Mouse (Mus musculus) cerebral cortex, adult 2 months (tissue): ENCODE results near the gene Sord.

Experiments
- WGBS: fragments of 180-500 bp; shearing (Covaris S2); methylation state at CpG from one replicate; pipeline ENCODE4 v1.1.7; 2018; 5-methylcytosine and 5-hydroxymethylcytosine counted together

Sord gene

DNA sequence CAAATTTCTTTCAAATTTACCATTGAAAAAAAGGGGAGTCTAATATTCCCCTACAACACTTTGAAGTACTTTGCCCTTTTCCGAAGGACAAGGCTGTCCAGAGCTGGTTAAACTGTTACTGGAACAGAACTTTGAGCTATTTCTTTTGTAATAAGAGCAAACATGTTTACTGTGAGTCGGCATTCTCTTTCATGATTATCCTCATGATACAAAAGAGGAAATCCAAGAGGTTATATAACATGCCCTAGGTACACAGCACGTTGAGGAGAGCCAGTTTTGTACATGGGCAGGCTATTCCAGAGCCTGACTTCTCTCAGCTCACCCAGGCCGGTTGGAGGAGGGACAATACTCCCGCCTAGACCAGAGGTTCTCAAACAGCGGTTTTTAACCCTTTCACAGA is 7.4 kb downstream of the Sord start:
- WGBS, result 67% methylated on average over 6 of the region's 6 CpGs

DNA sequence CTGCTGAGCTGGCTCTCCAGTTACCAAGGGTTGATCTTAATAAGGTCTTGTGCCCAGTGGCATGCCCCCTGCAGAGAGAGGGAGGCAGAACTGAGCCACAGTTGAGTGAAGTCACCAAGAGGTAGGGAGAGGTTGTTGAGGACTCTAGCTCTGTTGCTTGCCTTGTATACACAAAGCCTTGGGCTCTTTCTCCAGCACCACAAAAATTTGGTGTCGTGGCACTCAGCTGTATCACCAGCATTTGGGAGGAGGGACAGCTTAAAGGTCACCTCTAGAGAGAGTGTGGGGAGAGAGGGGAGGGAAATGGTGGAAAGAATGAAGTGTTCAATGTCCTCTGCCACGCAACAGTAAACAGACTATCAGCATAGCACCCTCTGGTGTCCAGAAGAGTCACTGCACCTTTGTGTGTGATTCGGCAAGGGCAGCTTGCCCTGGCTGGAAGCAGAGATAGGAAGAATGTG is 9.2 kb downstream of the Sord start:
- WGBS, result 8% methylated on average over 3 of the region's 3 CpGs

DNA sequence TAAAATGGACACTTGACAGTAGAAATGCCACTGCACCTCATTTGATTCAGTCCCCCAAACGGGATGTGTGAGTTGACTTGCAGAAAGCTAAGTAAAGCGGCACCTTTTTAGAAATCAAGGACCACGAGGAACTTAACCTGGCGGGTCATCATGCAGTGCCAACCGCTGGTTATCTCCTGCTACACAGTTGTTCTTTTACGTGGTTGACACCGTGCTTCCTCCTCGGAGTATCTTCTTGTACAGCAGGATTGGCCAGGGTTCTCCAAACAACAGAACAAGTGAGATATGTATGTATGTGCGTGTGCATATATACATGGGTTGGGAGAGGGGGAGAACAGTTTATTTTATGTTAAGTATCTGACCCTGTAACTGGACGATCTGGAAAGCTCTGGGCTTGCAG is 13.2 kb downstream of the Sord start:
- 91% methylated on average over 10 of the region's 10 CpGs for WGBS

- WGBS, result 61% methylated on average over 5 of the region's 5 CpGs
Observed at GRCm38 (mm10) chr2:122255997-122256396, 21.4 kb downstream of the Sord start.

GRCm38 (mm10) chr2:122260729-122261128 is 26.2 kb downstream of the Sord start:
- 90% methylated on average over 5 of the region's 5 CpGs for WGBS

- 74% methylated on average over 3 of the region's 3 CpGs for WGBS
Observed at GRCm38 (mm10) chr2:122264690-122265089, 30.1 kb downstream of the Sord start.

DNA sequence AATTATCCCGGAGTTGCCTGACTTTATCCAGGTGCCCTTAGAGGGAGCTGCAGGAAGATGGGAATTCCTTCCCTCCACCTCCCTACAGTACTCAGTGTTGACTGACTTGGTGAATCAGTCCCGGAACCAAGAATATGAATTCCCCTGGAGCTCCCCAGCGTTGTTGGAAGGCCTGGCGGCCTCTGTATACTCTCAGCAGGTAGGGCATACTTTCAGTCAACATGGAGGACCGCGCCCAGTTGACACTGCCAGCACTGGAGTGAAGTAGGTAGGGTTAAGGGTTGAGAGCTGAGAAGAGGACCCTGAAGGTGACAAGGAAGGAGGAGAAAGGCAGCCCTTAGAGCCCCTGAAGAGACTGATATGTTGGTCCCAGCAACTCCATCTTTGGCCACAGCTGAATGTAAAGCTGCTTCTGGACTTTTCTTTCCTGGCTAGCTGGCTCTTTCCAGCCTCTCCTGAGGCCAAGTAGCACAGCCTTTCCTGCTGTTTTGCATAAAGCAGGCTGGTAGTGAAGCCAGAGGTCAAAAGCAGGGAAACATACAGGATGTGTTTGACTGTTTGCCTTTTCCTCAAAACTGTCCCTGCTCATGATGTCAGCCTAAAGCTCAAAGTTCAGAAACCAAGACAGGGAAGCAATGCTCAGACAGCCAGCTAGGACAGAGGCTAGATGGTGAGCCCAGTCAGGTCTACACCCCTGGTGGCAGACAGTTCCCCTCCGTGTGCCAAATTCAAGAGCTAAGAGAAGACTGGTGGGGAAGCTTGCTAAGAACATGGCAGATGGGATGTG is 32.1 kb downstream of the Sord start:
- WGBS, result 89% methylated on average over 7 of the region's 7 CpGs

DNA sequence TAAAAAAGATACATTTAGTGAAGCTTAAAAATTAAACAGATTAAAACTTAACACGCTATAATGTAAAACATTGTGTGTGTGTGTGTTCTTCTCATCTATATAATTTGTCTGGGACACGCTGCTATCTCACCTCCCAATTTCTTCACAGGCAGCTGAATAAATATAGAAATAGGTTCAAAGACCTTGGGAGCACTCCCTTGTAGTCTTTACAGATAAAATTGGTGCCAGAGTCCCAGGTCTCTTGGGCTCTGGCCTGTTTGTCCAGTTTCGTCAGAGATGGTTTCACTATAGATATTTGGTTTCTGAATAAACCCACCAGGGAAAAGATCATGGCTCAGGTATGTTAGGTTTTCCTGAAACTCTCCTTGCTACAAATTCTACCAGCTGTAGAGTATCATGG is 44.2 kb downstream of the Sord start:
- 92% methylated on average over 3 of the region's 3 CpGs for WGBS

- WGBS, result 92% methylated on average over 9 of the region's 9 CpGs
Observed at GRCm38 (mm10) chr2:122284091-122284490, 49.5 kb downstream of the Sord start.

GRCm38 (mm10) chr2:122286137-122286536 is 51.6 kb downstream of the Sord start:
- WGBS, result 60% methylated on average over 7 of the region's 7 CpGs

DNA sequence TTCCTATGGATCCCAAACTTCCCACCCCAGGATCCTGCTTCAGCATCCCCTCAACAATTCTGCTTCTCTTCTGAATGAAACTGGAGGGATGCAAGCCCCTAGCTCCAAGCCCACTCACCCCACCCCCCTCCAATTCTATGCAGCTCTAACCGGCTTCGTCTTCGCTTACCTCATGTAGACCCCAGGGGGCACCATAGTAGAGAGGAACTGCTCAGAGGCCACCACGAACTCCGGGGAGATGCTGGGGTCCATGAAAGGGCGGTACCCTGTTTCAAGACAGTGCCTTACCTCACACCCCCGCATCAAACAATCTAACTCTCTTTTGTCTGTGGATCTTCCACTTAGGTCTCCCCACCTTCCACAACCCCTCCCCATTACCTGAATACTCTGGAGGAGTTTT is 60.4 kb downstream of the Sord start:
- 16% methylated on average over 7 of the region's 7 CpGs for WGBS

DNA sequence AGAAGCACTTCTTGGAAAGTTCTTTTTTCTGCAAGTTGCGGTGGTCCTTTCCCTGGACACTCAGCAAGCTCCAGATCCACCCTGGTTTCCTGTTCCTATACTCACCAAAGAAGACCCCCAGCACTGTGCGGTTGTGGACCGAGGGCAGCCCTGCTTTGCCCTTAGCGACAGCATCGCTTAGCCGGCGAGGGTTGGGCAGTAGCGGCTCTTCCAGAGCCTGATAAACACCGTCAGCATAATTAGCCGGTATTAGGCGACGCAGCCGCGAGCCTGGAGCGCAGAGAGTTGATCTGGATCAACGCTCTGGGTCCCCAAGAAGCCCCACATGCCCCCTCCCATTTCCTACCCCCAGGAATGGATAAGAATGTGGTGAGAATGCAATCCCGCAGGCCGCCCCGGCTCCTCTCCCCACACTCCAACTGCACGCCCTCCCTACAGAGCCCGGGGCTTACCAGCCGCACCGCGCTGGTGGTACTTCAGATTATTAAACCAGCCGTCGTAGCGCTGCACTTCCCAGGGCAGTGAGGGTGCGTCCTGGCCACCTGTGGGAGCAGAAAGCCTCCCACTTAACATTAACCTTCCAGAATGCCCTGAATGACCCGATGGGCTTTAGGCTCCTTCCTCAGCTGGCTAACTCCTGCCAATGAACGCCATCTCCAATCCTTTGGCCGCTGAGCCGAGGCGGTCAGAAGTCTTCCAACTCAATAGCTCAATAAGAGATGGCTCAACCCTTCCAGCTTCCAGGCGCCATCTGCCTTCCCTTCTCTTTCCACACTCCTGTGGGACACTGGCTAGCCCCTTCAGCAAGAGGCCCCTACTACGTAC is 62.9 kb downstream of the Sord start:
- WGBS, result 1% methylated on average over 35 of the region's 35 CpGs

GRCm38 (mm10) chr2:122298096-122298499 is 63.5 kb downstream of the Sord start, which contains the start of gene Duox2:
TSS of gene Duox2 (minus strand) at chr2:122298449.
- WGBS, result 1% methylated on average over 13 of the region's 13 CpGs

- 2% methylated on average over 43 of the region's 43 CpGs for WGBS
Observed at GRCm38 (mm10) chr2:122298596-122299490, 64.3 kb downstream of the Sord start, which contains the start of gene Duoxa2. TSS of gene Duoxa2 (plus strand) at chr2:122298900.

GRCm38 (mm10) chr2:122299911-122300655 is 65.5 kb downstream of the Sord start:
- 40% methylated on average over 14 of the region's 14 CpGs for WGBS

DNA sequence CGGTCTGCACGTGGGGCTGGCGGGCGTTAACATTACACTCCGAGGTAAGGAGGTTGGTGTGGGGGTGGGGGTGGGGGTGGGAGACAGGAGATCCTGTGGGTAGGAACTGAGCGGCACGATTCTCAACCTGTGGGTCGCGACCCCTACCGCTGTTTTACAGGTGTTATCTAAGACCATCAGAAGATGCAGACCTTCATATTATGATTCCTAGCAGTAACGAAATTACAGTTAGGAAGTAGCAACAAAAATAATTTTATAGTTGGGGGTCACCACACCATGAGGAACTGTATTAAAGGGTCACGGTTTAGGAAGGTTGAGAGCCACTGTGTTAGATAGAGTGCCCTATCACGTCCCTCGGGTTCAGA is 66.1 kb downstream of the Sord start:
- WGBS, result 13% methylated on average over 14 of the region's 14 CpGs

DNA sequence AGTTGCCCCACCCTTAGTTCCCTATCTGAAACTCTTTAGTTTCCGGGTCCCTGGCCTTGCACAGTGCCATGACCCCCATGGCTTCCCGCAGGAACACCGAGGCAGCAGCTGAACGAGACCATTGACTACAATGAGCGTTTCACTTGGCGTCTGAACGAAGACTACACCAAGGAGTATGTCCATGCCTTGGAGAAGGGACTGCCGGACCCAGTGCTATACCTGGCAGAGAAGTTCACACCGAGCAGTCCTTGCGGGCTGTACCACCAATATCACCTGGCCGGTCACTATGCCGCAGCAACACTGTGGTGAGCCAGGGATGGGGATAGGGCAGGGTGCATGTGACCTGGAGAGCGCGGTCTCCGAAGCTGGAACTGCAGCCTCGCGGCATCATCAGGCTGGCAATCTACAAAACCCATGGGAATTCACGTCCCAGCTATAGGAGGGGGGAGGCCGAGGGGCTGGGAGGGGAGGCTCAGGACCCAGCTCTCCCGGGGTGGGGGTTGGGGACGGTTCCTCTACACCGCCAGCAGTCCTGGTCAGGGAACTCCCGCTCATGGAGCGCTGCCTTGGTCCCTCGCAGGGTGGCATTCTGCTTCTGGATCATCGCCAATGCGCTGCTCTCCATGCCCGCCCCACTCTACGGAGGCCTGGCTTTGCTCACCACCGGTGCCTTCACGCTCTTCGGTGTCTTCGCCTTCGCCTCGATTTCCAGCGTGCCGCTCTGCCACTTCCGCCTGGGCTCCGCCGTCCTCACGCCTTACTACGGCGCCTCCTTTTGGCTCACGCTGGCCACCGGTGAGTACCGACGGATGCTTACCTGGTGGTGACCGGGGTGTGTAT is 66.8 kb downstream of the Sord start:
- 1% methylated on average over 48 of the region's 48 CpGs for WGBS

DNA sequence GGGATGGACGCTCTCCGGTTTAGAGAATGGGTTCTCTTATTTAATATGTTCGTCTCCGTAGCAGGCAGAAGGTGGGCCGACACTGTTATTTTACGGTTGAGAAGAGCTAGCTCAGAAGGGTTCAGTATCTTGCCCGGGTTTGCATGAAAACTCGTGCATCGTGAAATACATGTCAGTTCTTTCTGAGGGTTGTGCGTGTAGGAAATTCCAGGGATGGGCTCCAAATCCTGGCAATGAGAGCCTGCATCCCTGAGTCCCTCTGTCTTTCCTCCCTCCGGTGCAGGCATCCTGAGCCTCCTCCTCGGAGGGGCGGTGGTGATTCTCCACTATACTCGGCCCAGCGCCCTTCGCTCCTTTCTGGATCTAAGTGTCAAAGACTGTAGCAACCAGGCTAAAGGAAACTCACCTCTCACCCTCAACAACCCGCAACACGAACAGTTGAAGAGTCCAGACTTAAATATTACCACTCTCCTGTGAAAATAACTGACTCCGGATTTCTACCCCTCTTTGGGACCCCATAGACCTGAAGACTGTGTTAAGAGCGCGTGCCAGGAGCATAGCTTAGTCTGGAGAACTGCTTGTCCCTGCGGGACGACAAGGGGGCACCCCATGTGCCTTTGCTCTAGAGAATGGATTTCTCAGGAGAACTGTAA is 67.5 kb downstream of the Sord start:
- WGBS, result 8% methylated on average over 23 of the region's 23 CpGs

DNA sequence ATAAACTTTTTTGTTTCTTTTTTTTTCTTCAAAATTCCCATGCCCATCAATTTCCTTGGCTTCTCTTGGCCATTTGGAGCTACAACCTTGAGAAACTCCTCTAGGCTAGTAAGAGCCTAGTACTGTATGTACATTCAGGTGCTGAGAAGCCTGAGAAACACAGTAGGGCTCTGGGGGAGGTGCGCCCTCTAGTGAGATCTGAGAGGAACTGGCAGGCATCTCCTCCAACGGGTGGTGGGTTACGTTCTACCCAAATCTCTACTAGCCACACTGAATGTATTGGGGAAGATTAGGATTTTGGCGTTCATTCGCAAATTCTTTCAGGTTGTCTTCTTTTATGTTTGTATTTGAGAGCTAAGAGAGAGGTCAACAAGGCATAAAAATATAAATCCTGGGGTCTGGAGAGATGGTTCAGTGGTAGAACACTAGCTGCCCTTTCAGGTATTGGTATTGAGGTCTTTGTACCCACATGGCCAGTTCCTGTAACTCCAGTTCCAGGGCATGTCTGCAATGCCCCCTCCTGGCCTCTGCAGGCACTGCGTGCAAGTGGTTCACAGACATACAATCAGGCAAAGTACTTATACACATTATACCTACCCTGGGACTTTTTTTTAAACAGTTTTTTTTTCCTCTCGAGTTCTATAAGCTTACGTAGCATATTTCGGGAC is 68.2 kb downstream of the Sord start:
- WGBS, result 17% methylated on average over 9 of the region's 9 CpGs
